Mouse (Mus musculus): ENCODE measurements around the gene Dhx37. TPM values are rescaled to one million over a fixed set of nuclear protein-coding genes. Genes with fewer than 3 reads are reported as not detected.

The Dhx37 gene
- polyA plus RNA-seq, 1 experiment from 2014 or later = 8.2 TPM

DNA sequence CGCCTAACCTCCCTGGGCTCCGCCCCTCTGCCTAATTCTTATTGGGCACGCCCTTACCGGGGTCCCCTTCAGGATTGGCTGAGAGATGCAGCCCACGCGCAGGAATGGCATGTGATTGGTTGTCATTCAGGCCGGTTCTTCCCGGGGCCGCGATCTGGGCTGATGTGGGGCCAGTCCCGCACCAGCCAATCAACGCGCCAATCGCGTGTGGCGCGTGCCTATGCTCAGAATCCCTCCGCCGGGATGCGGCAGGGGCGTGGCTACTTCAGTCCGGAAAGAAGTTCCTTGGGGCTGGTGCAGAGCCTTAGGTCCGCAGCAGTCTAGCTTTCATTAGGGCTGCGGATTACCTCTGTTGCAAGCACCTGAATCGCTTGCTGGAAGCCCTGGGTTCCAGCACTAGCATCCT lies 31.8 kb upstream of the Dhx37 start:
- Histone ChIP-seq H3K4me2 (ENCODE audit: low read length) (peak overlapping the region; percentile 64), H3K9me3 (ENCODE audit: control insufficient read depth, low read length) (no peaks in the 10 kb centered on the region), H3K4me1 (ENCODE audit: control insufficient read depth in 2 of 2, insufficient read depth in 2 of 2, low read length in 2 of 2) (peaks cover 0 to 3% of the 10 kb centered on the region in 2 experiments; a peak in 2 of 4 replicates), H3K27ac (replicated peaks in 1 of 2; ENCODE audit: control insufficient read depth in 1 of 2, insufficient read depth in 1 of 2, low read depth in 2 of 2, low read length in 2 of 2) (no peak overlapping the region; a peak in 1 of 4 replicates), H3K36me3 (ENCODE audit: control insufficient read depth, insufficient read depth, low read length) (no peaks in the 10 kb centered on the region), H3K27me3 (ENCODE audit: control insufficient read depth, insufficient read depth, low read length) (no peaks in the 10 kb centered on the region), H3K9ac (ENCODE audit: low read length) (peak overlapping the region; percentile 62; the same call in 1 of the 2 replicates), H3K4me3 (ENCODE audit: control insufficient read depth in 1 of 2, insufficient read depth in 1 of 2, low read depth in 1 of 2, low read length in 2 of 2) (peak overlapping the region; percentile 24 to 29)
- under 1% methylated on average over 25 of the region's 25 CpGs for WGBS
- ATAC-seq (ENCODE audit: insufficient number of reproducible peaks, insufficient read depth, low FRiP score, low read depth) = peak; percentile 99

DNA sequence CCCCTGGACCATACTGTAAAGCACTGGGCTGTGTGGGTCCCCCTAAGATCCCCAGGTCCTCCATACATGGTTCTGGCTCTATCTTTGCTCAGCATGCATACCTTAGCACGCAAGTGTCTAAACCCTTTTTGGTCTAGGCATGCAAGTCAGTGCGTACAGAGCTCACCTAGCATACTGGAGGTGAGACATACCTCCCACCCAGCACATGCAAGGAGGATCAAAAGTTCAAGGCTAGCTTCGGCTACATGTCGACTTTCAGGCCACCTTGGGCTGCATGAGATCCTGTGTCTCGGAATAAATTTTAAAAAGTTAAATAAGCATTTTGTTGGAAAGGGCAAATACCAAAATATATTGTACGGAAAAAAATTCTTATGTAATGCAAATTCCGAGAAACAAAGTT lies 31.3 kb upstream of the Dhx37 start:
- no peak for ATAC-seq (ENCODE audit: insufficient number of reproducible peaks, insufficient read depth, low FRiP score, low read depth)
- H3K4me2 ChIP-seq (ENCODE audit: low read length) = peak overlapping the region; percentile 64
- peaks cover 0 to 3% of the 10 kb centered on the region in 2 experiments; a peak in 2 of 4 replicates for H3K4me1 ChIP-seq (ENCODE audit: control insufficient read depth in 2 of 2, insufficient read depth in 2 of 2, low read length in 2 of 2)
- no peak overlapping the region for H3K27ac ChIP-seq (replicated peaks in 1 of 2; ENCODE audit: control insufficient read depth in 1 of 2, insufficient read depth in 1 of 2, low read depth in 2 of 2, low read length in 2 of 2)
- no peak overlapping the region for H3K9ac ChIP-seq (ENCODE audit: low read length)
- no peaks in the 10 kb centered on the region for H3K36me3 ChIP-seq (ENCODE audit: control insufficient read depth, insufficient read depth, low read length)
- 39% methylated on average over 7 of the region's 7 CpGs for WGBS
- H3K27me3 ChIP-seq (ENCODE audit: control insufficient read depth, insufficient read depth, low read length) = no peaks in the 10 kb centered on the region
- no peaks in the 10 kb centered on the region for H3K9me3 ChIP-seq (ENCODE audit: control insufficient read depth, low read length)
- peak overlapping the region in 1 of 2 experiments; percentile 29; a peak in 3 of 4 replicates for H3K4me3 ChIP-seq (ENCODE audit: control insufficient read depth in 1 of 2, insufficient read depth in 1 of 2, low read depth in 1 of 2, low read length in 2 of 2)

DNA sequence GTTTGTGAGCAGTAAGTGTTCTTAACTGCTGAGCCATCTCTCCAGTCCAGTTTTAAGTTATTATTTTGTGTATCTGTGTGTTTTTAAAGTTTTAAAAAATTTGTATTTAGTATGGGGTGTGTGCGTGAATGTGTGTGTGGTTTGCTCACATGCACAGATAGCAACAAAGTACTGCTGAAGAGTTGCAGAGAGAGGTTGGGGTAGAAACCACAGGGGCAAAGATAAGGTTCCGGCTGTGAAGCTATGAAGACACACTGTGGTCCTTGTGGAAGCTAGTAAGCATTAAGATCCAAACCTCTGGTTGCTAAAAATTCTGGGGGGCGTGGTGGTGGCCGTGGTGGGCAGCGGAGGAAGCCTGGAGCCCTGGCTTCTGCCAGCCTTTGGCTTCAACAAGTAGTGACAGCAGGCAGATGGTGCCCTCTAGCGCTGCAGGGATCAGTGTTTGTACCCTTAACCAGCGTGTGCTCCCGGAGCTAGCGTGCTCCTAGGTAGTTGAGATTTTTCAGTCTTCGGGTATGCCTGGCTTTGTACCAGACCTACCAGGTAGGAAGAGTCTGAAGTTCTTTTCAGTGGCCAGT lies 28.0 kb upstream of the Dhx37 start:
- Histone ChIP-seq H3K4me3 (ENCODE audit: control insufficient read depth in 1 of 2, insufficient read depth in 1 of 2, low read depth in 1 of 2, low read length in 2 of 2) (no peak overlapping the region), H3K4me1 (ENCODE audit: control insufficient read depth in 2 of 2, insufficient read depth in 2 of 2, low read length in 2 of 2) (peaks cover 0 to 3% of the 10 kb centered on the region in 2 experiments; a peak in 2 of 4 replicates), H3K9me3 (ENCODE audit: control insufficient read depth, low read length) (no peaks in the 10 kb centered on the region), H3K4me2 (ENCODE audit: low read length) (no peak overlapping the region), H3K36me3 (ENCODE audit: control insufficient read depth, insufficient read depth, low read length) (no peaks in the 10 kb centered on the region), H3K9ac (ENCODE audit: low read length) (no peak overlapping the region), H3K27me3 (ENCODE audit: control insufficient read depth, insufficient read depth, low read length) (no peaks in the 10 kb centered on the region), H3K27ac (replicated peaks in 1 of 2; ENCODE audit: control insufficient read depth in 1 of 2, insufficient read depth in 1 of 2, low read depth in 2 of 2, low read length in 2 of 2) (no peak overlapping the region)
- WGBS = 36% methylated on average over 10 of the region's 10 CpGs
- no peak for ATAC-seq (ENCODE audit: insufficient number of reproducible peaks, insufficient read depth, low FRiP score, low read depth)

DNA sequence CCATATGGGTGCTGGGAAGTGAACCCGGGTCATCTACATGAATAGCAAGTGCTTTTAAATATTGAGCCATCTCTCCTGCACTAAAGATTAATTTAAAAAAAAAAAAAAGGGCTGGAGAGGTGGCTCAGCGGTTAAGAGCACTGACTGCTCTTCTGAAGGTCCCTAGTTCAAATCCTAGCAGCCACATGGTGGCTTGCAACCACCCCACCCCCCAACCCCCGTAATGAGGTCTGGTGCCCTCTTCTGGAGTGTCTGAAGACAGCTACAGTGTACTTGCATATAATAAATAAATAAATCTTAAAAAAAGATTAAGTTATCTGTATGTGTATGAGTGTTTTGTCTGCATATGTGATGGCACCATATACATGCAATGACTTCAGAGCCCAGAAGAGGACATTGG lies 26.7 kb upstream of the Dhx37 start:
- WGBS = 82% methylated on average over 3 of the region's 3 CpGs
- Histone ChIP-seq H3K9me3 (ENCODE audit: control insufficient read depth, low read length) (no peaks in the 10 kb centered on the region), H3K4me2 (ENCODE audit: low read length) (no peak overlapping the region), H3K9ac (ENCODE audit: low read length) (no peak overlapping the region), H3K4me3 (ENCODE audit: control insufficient read depth in 1 of 2, insufficient read depth in 1 of 2, low read depth in 1 of 2, low read length in 2 of 2) (no peak overlapping the region), H3K4me1 (ENCODE audit: control insufficient read depth in 2 of 2, insufficient read depth in 2 of 2, low read length in 2 of 2) (peaks cover 0 to 3% of the 10 kb centered on the region in 2 experiments; a peak in 2 of 4 replicates), H3K27ac (replicated peaks in 1 of 2; ENCODE audit: control insufficient read depth in 1 of 2, insufficient read depth in 1 of 2, low read depth in 2 of 2, low read length in 2 of 2) (no peak overlapping the region), H3K36me3 (ENCODE audit: control insufficient read depth, insufficient read depth, low read length) (peaks cover 12% of the 10 kb centered on the region), H3K27me3 (ENCODE audit: control insufficient read depth, insufficient read depth, low read length) (no peaks in the 10 kb centered on the region)
- ATAC-seq (ENCODE audit: insufficient number of reproducible peaks, insufficient read depth, low FRiP score, low read depth) = no peak

DNA sequence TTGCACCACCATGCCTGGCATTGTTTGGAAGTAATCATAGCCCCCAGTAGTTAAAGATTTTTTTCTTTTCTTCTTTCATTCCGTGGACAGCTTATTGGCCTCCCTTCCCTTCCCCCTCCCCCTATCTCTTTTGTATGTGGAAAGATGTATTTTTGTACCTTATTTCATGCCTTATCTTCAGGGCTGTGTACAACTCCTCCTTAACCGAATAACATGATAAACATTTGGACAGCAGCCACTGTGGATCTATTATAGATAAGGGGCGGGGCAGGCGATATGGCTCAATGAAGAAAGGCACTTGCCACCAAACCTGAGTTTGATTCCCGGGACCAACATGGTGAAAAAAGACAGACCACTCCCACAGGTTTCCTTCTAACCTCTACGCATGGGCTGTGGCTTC lies 23.6 kb upstream of the Dhx37 start:
- Histone ChIP-seq H3K36me3 (ENCODE audit: control insufficient read depth, insufficient read depth, low read length) (peaks cover 40% of the 10 kb centered on the region), H3K27ac (replicated peaks in 1 of 2; ENCODE audit: control insufficient read depth in 1 of 2, insufficient read depth in 1 of 2, low read depth in 2 of 2, low read length in 2 of 2) (no peak overlapping the region), H3K4me2 (ENCODE audit: low read length) (no peak overlapping the region), H3K4me1 (ENCODE audit: control insufficient read depth in 2 of 2, insufficient read depth in 2 of 2, low read length in 2 of 2) (no peaks in the 10 kb centered on the region), H3K4me3 (ENCODE audit: control insufficient read depth in 1 of 2, insufficient read depth in 1 of 2, low read depth in 1 of 2, low read length in 2 of 2) (no peak overlapping the region), H3K9ac (ENCODE audit: low read length) (no peak overlapping the region), H3K27me3 (ENCODE audit: control insufficient read depth, insufficient read depth, low read length) (no peaks in the 10 kb centered on the region), H3K9me3 (ENCODE audit: control insufficient read depth, low read length) (no peaks in the 10 kb centered on the region)
- no peak for ATAC-seq (ENCODE audit: insufficient number of reproducible peaks, insufficient read depth, low FRiP score, low read depth)
- 82% methylated on average over 6 of the region's 6 CpGs for WGBS

DNA sequence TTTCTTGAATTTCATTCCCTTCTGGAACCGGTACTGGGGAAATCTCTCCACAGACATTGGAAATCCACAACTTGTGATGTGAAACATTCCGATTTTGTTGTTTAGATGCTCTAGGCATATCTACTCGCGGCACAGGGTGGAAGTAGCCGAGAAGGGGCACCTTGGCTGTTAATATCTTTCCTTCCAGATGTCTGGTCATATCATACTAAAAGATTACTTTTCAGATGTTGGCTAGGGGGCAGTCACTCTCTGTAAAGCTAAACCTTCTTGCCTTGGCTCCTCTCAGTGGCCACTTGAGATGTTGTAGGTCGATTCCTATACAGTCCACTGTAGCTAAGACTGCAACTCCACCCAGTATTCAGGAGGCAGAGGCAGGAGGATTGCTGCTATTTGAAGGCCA lies 22.2 kb upstream of the Dhx37 start:
- no peak overlapping the region for H3K9ac ChIP-seq (ENCODE audit: low read length)
- peaks cover 48% of the 10 kb centered on the region for H3K36me3 ChIP-seq (ENCODE audit: control insufficient read depth, insufficient read depth, low read length)
- H3K27ac ChIP-seq (replicated peaks in 1 of 2; ENCODE audit: control insufficient read depth in 1 of 2, insufficient read depth in 1 of 2, low read depth in 2 of 2, low read length in 2 of 2) = no peak overlapping the region
- WGBS = 89% methylated on average over 6 of the region's 6 CpGs
- H3K4me2 ChIP-seq (ENCODE audit: low read length) = no peak overlapping the region
- H3K9me3 ChIP-seq (ENCODE audit: control insufficient read depth, low read length) = no peaks in the 10 kb centered on the region
- no peak for ATAC-seq (ENCODE audit: insufficient number of reproducible peaks, insufficient read depth, low FRiP score, low read depth)
- no peak overlapping the region for H3K4me3 ChIP-seq (ENCODE audit: control insufficient read depth in 1 of 2, insufficient read depth in 1 of 2, low read depth in 1 of 2, low read length in 2 of 2)
- H3K4me1 ChIP-seq (ENCODE audit: control insufficient read depth in 2 of 2, insufficient read depth in 2 of 2, low read length in 2 of 2) = no peaks in the 10 kb centered on the region
- H3K27me3 ChIP-seq (ENCODE audit: control insufficient read depth, insufficient read depth, low read length) = no peaks in the 10 kb centered on the region

DNA sequence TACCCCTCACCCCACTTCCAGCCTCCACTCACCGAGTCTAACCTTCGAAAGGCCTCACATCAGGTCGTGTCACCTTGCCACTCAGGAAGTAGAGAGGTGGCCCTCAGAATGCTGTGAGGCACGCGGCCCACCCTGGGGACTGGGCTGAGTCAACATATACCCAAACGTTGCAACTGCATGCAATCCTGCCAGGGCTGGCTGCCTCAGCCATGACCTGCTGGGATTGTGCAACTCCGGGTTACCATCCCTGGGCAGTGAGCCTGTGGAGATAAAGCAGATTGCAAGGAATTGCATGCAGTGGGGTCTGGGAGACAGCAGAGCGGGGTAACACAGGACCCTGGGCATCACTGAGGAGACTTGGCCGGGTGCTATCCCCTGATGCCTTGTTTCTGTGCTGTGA lies 18.7 kb upstream of the Dhx37 start:
- Histone ChIP-seq H3K4me1 (ENCODE audit: control insufficient read depth in 2 of 2, insufficient read depth in 2 of 2, low read length in 2 of 2) (peaks cover 2 to 12% of the 10 kb centered on the region in 2 experiments; a peak in 2 of 4 replicates), H3K4me3 (ENCODE audit: control insufficient read depth in 1 of 2, insufficient read depth in 1 of 2, low read depth in 1 of 2, low read length in 2 of 2) (no peak overlapping the region), H3K9me3 (ENCODE audit: control insufficient read depth, low read length) (no peaks in the 10 kb centered on the region), H3K27ac (replicated peaks in 1 of 2; ENCODE audit: control insufficient read depth in 1 of 2, insufficient read depth in 1 of 2, low read depth in 2 of 2, low read length in 2 of 2) (no peak overlapping the region), H3K27me3 (ENCODE audit: control insufficient read depth, insufficient read depth, low read length) (no peaks in the 10 kb centered on the region), H3K36me3 (ENCODE audit: control insufficient read depth, insufficient read depth, low read length) (peaks cover 48% of the 10 kb centered on the region), H3K4me2 (ENCODE audit: low read length) (no peak overlapping the region), H3K9ac (ENCODE audit: low read length) (no peak overlapping the region)
- no peak for ATAC-seq (ENCODE audit: insufficient number of reproducible peaks, insufficient read depth, low FRiP score, low read depth)
- 88% methylated on average over 9 of the region's 9 CpGs for WGBS

DNA sequence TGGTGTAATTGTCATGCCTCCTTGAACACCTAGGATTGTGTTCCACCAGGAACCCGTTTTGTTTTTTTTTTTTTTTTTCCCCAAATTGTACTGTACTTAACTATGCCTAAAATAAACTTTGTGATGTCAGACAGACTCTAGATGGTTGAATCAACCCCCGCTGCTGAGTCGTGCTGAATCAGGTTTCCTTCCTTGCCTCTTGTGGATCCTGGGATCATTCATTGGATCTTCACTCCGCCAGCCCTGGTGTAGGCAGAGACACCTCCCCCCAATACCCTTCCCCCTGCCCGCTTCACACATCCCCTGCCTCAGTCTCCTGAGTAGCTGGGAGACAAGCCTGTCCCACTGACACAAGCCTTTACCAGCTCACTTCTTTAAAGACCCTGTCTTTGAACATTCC lies 15.4 kb upstream of the Dhx37 start:
- Histone ChIP-seq H3K4me3 (ENCODE audit: control insufficient read depth in 1 of 2, insufficient read depth in 1 of 2, low read depth in 1 of 2, low read length in 2 of 2) (no peak overlapping the region), H3K27me3 (ENCODE audit: control insufficient read depth, insufficient read depth, low read length) (no peaks in the 10 kb centered on the region), H3K9ac (ENCODE audit: low read length) (no peak overlapping the region), H3K27ac (replicated peaks in 1 of 2; ENCODE audit: control insufficient read depth in 1 of 2, insufficient read depth in 1 of 2, low read depth in 2 of 2, low read length in 2 of 2) (no peak overlapping the region), H3K36me3 (ENCODE audit: control insufficient read depth, insufficient read depth, low read length) (peaks cover 26% of the 10 kb centered on the region), H3K4me1 (ENCODE audit: control insufficient read depth in 2 of 2, insufficient read depth in 2 of 2, low read length in 2 of 2) (peaks cover 2 to 12% of the 10 kb centered on the region in 2 experiments; a peak in 2 of 4 replicates), H3K4me2 (ENCODE audit: low read length) (no peak overlapping the region), H3K9me3 (ENCODE audit: control insufficient read depth, low read length) (no peaks in the 10 kb centered on the region)
- ATAC-seq (ENCODE audit: insufficient number of reproducible peaks, insufficient read depth, low FRiP score, low read depth) = no peak
- 56% methylated on average over 5 of the region's 5 CpGs for WGBS

Data from heart, embryonic 14.5 days (tissue).